Mouse (Mus musculus) liver, adult 2 months (tissue): ENCODE measurements around the gene Prdm5. TPM values are rescaled to one million over a fixed set of nuclear protein-coding genes. Genes with fewer than 3 reads are reported as not detected.

Experiments used
- DNase-seq: peaks from one replicate; pipeline ENCODE4 v3.0.0-alpha.2; 2011; ENCODE audit warnings: low read depth, low spot score; ENCODE audit errors: extremely low read depth
- H3K27ac ChIP-seq: fragments of 200-500 bp; replicated peaks from 2 replicates; pipeline ENCODE4 v1.5.1; 2012; ENCODE audit warnings: low read depth, mild to moderate bottlenecking, control low read depth, inconsistent platforms, low read length; ENCODE audit not compliant: insufficient read depth
- H3K27me3 ChIP-seq: fragments of 200-500 bp; 2 replicates; pipeline ENCODE4 v1.6.1; 2012; ENCODE audit warnings: mild to moderate bottlenecking, moderate library complexity, low read length, inconsistent platforms; ENCODE audit not compliant: control insufficient read depth, insufficient read depth
- H3K36me3 ChIP-seq: fragments of 200-500 bp; 2 replicates; pipeline ENCODE4 v1.6.1; 2012; ENCODE audit warnings: low read length, inconsistent platforms; ENCODE audit not compliant: control insufficient read depth, insufficient read depth
- H3K4me1 ChIP-seq: fragments of 200-500 bp; 2 replicates; pipeline ENCODE4 v1.6.1; 2011; ENCODE audit warnings: low read length; ENCODE audit not compliant: control insufficient read depth, insufficient read depth
- H3K4me3 ChIP-seq: fragments of 200-500 bp; 2 replicates; pipeline ENCODE4 v1.5.1; 2011; ENCODE audit warnings: low read depth, mild to moderate bottlenecking, control low read depth, low read length, moderate library complexity; ENCODE audit not compliant: insufficient read depth
- H3K79me2 ChIP-seq: fragments of 200-500 bp; 2 replicates; pipeline ENCODE4 v1.6.1; 2012; ENCODE audit warnings: inconsistent platforms, mild to moderate bottlenecking, low read length, moderate library complexity; ENCODE audit not compliant: control insufficient read depth, insufficient read depth
- H3K9ac ChIP-seq: fragments of 200-500 bp; 2 replicates; pipeline ENCODE4 v1.6.1; 2012; ENCODE audit warnings: low read depth, mild to moderate bottlenecking, control low read depth, inconsistent platforms, low read length
- CTCF ChIP-seq: fragments of 200-500 bp; IDR thresholded peaks from 2 replicates; pipeline ENCODE4 v1.5.1; 2011; ENCODE audit warnings: low read depth, low read length, control low read depth
- POLR2A ChIP-seq: fragments of 200-500 bp; IDR thresholded peaks from 2 replicates; pipeline ENCODE4 v1.6.1; 2011; ENCODE audit warnings: low read length, control low read depth; ENCODE audit not compliant: insufficient read depth; ENCODE audit errors: extremely low read depth
- WGBS: fragments of 180-500 bp; shearing (Covaris S2); methylation state at CpG from one replicate; pipeline ENCODE4 v1.1.7; 2018; 5-methylcytosine and 5-hydroxymethylcytosine counted together
- polyA plus RNA-seq: library from polyadenylated mRNA; depleted of rRNA; stranded (reverse); fragments of >200 nt; gene quantifications from 2 replicates; pipeline ENCODE4 v1.2.3, GENCODE M21; 2012; rRNA removed
- total RNA-seq: library from RNA; depleted of rRNA; stranded (reverse); fragments of >200 nt; gene quantifications from 2 replicates; pipeline ENCODE4 v1.2.3, GENCODE M21; 2014; rRNA removed

Gene Prdm5
- total and polyA plus RNA-seq, 2 experiments: 0.18 TPM; not detected in 1

DNA sequence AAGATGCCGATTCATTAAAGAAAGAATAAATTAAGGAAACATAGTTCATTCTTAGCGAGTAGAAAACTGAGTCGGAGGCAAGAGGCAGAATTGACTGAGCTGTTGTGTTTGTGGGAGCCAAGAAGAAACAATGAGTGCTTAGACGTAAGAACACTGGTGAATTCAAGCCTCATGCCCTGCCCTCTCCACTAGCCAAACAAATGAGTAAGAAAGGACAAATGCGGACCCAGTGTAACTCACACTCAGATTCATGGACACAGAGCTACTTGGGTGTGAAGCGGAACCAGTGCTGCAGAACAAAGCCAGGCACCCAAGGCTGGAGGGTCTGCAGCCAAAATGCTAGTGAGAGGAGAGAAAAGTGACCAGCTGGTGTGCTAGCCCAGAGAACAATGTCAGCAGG is 171.7 kb downstream of the Prdm5 start:
- 83% methylated on average over 6 of the region's 6 CpGs for WGBS
- Histone ChIP-seq H3K9ac (no peak overlapping the region), H3K27ac (no peak overlapping the region), H3K4me3 (no peak overlapping the region), H3K36me3 (no peaks in the 10 kb centered on the region), H3K27me3 (no peaks in the 10 kb centered on the region), H3K79me2 (no peaks in the 10 kb centered on the region), H3K4me1 (no peaks in the 10 kb centered on the region)
- no peak for DNase-seq
- TF ChIP-seq CTCF (no peak), POLR2A (no peak)

DNA sequence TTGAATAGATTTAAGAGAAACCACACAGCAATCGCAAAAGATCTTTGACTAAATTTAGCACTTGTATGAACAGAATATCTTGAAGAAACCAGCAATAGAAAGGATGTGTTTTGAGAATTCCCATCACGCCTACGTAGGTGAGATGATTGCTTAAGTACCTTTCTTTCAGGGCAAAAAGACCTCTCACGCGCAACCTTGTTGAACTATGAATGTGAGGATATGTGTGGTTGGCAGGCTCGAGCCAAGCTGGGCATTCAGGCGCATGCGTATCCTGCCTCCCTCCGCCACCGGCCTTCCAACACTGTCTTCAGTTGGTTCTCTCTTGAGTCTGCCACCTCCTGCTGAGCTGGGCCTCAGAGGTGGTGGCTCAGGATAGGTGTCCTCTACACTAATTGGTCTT is 173.5 kb downstream of the Prdm5 start, which contains the start of gene 4930544G11Rik:
Gene 4930544G11Rik (plus strand): TSS at position 301 of the 400 bp plus-strand sequence.
- no peak for DNase-seq
- no peak within 1 kb of the TSS for H3K4me3 ChIP-seq
- no peaks in the 10 kb centered on the region for H3K4me1 ChIP-seq
- no peak within 1 kb of the TSS for H3K9ac ChIP-seq
- no peaks in the 10 kb centered on the region for H3K27me3 ChIP-seq
- H3K27ac ChIP-seq: no peak within 1 kb of the TSS
- no peak for TF ChIP-seq POLR2A
- TF ChIP-seq CTCF: no peak
- no peaks in the 10 kb centered on the region for H3K36me3 ChIP-seq
- no peaks in the 10 kb centered on the region for H3K79me2 ChIP-seq
- WGBS: 97% methylated on average over 10 of the region's 10 CpGs

DNA sequence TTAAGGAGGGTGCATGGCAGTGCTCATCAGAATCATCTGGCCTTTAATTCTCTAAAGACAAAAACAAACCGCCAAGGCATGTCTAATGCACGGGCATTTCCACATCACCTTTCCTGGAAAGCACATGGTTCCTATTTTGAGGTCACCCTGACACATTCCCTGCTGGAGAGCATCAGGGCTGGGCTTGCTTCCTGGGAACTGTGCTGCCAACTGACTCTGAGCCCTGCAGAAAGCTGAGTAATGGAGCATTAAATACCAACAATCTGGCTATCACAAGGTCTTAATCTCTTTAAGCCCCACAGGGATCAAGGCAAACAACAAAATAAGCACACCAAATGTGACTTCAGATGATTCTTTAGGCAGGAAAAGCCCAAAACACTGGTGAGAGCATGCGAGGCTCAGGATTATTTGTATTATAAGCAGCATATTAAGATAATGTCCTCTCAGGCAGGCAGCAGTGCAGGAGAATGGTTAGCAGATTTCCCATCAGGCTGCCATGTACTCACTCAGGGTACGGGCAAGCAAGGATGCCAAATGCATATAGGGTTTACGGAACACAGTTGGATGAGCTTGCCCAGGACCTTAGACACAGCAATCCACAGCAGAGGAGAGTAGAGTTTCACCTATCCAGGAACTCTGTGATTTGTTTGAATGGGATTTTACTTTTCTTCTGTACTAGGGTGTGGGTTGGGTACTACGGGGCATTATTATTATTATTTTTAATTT is 190.8 kb downstream of the Prdm5 start:
- H3K27me3 ChIP-seq: no peaks in the 10 kb centered on the region
- no peaks in the 10 kb centered on the region for H3K4me1 ChIP-seq
- 74% methylated on average over 6 of the region's 6 CpGs for WGBS
- H3K36me3 ChIP-seq: no peaks in the 10 kb centered on the region
- H3K79me2 ChIP-seq: no peaks in the 10 kb centered on the region
- TF ChIP-seq POLR2A: no peak
- no peak for TF ChIP-seq CTCF
- no peak overlapping the region for H3K27ac ChIP-seq
- no peak for DNase-seq
- no peak overlapping the region for H3K9ac ChIP-seq
- no peak overlapping the region for H3K4me3 ChIP-seq

DNA sequence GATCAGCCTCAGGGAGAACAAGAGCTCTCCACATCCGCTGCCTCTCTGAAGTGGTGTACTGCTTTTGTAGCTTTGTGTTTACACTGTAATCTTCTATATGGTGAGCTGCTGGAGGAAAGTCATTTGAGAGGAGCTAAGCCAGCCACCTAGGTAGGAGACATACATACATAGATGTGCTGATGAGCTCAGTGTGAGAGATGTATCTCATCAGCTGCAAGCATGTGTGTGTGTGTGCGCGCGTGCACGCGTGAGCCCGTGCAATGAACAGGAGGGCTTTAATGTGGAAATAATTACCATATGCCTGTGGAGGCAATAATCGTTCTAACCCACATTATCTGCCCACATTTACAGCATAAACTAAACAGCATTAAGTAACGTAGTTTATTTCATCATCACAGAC is 191.6 kb downstream of the Prdm5 start:
- no peaks in the 10 kb centered on the region for H3K4me1 ChIP-seq
- H3K4me3 ChIP-seq: no peak overlapping the region
- no peaks in the 10 kb centered on the region for H3K36me3 ChIP-seq
- WGBS: 92% methylated on average over 9 of the region's 9 CpGs
- H3K9ac ChIP-seq: no peak overlapping the region
- H3K79me2 ChIP-seq: no peaks in the 10 kb centered on the region
- DNase-seq: no peak
- TF ChIP-seq CTCF: no peak
- TF ChIP-seq POLR2A: no peak
- no peaks in the 10 kb centered on the region for H3K27me3 ChIP-seq
- no peak overlapping the region for H3K27ac ChIP-seq

Other genes starting within 250 kb of the Prdm5 start
- 0.46 TPM in 1 of 2 replicates, not detected in the other for gene Ndnf, start 107.4 kb upstream of the Prdm5 start, total RNA-seq
- not detected in 2 replicates for gene Ndnf, start 107.4 kb upstream of the Prdm5 start, polyA plus RNA-seq
- not detected in 2 replicates for gene 4930544G11Rik, start 173.6 kb downstream of the Prdm5 start, total RNA-seq
- gene 4930544G11Rik, start 173.6 kb downstream of the Prdm5 start, polyA plus RNA-seq: not detected in 2 replicates